Mouse (Mus musculus): ENCODE results near the gene Zfp28. TPM values are rescaled to one million over a fixed set of nuclear protein-coding genes. Genes with fewer than 3 reads are reported as not detected.
A peak's percentile ranks its signal among the peaks of the same experiment; 100 is the strongest.
"Not testable (repeated sequence)": the region's sequence is repeated elsewhere in the genome, so short reads cannot be mapped to it uniquely, and the experiment has no call there.

The Zfp28 gene
- polyA plus RNA-seq, 1 experiment, result 8.1 TPM

- Histone ChIP-seq H3K27ac (ENCODE audit: insufficient read depth, low read length) (no peak within 1 kb of the TSS), H3K4me1 (ENCODE audit: control insufficient read depth, insufficient read depth, low read length) (no peaks in the 10 kb centered on the region; the same call in 1 of the 2 replicates), H3K4me3 (ENCODE audit: insufficient read depth, low read length) (peak within 1 kb of the TSS; percentile 49)
- TF ChIP-seq POLR2A (IDR thresholded peaks at IDR 0.05; ENCODE audit: extremely low read depth, insufficient read depth, low read length) (peak; percentile 73; the same call in 1 of the 2 replicates), CTCF (IDR thresholded peaks at IDR 0.05; ENCODE audit: extremely low read depth, insufficient read depth, low read length) (no peak)
These were observed 20.0 kb upstream of the Zfp28 start, which contains the start of gene Zfp78 for GRCm38 (mm10) chr7:6363047-6363488. TSS of gene Zfp78 (plus strand) at chr7:6363280.

- no peak for TF ChIP-seq POLR2A (IDR thresholded peaks at IDR 0.05; ENCODE audit: extremely low read depth, insufficient read depth, low read length)
- no peak for TF ChIP-seq CTCF (IDR thresholded peaks at IDR 0.05; ENCODE audit: extremely low read depth, insufficient read depth, low read length)
These were observed 18.3 kb upstream of the Zfp28 start for GRCm38 (mm10) chr7:6364761-6365160.

GRCm38 (mm10) chr7:6367185-6367584 is 15.9 kb upstream of the Zfp28 start:
- Histone ChIP-seq H3K4me1 (ENCODE audit: control insufficient read depth, insufficient read depth, low read length) (no peaks in the 10 kb centered on the region; the same call in 1 of the 2 replicates), H3K27ac (ENCODE audit: insufficient read depth, low read length) (no peak overlapping the region), H3K4me3 (ENCODE audit: insufficient read depth, low read length) (no peak overlapping the region)
- TF ChIP-seq POLR2A (IDR thresholded peaks at IDR 0.05; ENCODE audit: extremely low read depth, insufficient read depth, low read length), result no peak
- no peak for TF ChIP-seq CTCF (IDR thresholded peaks at IDR 0.05; ENCODE audit: extremely low read depth, insufficient read depth, low read length)

More at GRCm38 (mm10) chr7:6364761-6365160, 18.3 kb upstream of the Zfp28 start:
- H3K4me1 ChIP-seq (ENCODE audit: control insufficient read depth, insufficient read depth, low read length), result no peaks in the 10 kb centered on the region; the same call in 1 of the 2 replicates
- no peak overlapping the region for H3K4me3 ChIP-seq (ENCODE audit: insufficient read depth, low read length)
- H3K27ac ChIP-seq (ENCODE audit: insufficient read depth, low read length), result no peak overlapping the region

- not testable (repeated sequence) for H3K27ac ChIP-seq (ENCODE audit: insufficient read depth, low read length)
These were observed 14.9 kb upstream of the Zfp28 start for GRCm38 (mm10) chr7:6368146-6368545.

GRCm38 (mm10) chr7:6369460-6369859 is 13.6 kb upstream of the Zfp28 start:
- TF ChIP-seq CTCF (IDR thresholded peaks at IDR 0.05; ENCODE audit: extremely low read depth, insufficient read depth, low read length) (no peak), POLR2A (IDR thresholded peaks at IDR 0.05; ENCODE audit: extremely low read depth, insufficient read depth, low read length) (no peak)
- no peaks in the 10 kb centered on the region for H3K4me1 ChIP-seq (ENCODE audit: control insufficient read depth, insufficient read depth, low read length)

More at GRCm38 (mm10) chr7:6368146-6368545, 14.9 kb upstream of the Zfp28 start:
- H3K4me1 ChIP-seq (ENCODE audit: control insufficient read depth, insufficient read depth, low read length); H3K4me3 ChIP-seq (ENCODE audit: insufficient read depth, low read length): not testable (repeated sequence)

GRCm38 (mm10) chr7:6372993-6373392 is 10.1 kb upstream of the Zfp28 start:
- Histone ChIP-seq H3K27ac (ENCODE audit: insufficient read depth, low read length) (no peak overlapping the region), H3K4me3 (ENCODE audit: insufficient read depth, low read length) (no peak overlapping the region), H3K4me1 (ENCODE audit: control insufficient read depth, insufficient read depth, low read length) (no peaks in the 10 kb centered on the region)
- TF ChIP-seq CTCF (IDR thresholded peaks at IDR 0.05; ENCODE audit: extremely low read depth, insufficient read depth, low read length) (no peak), POLR2A (IDR thresholded peaks at IDR 0.05; ENCODE audit: extremely low read depth, insufficient read depth, low read length) (no peak)

More at GRCm38 (mm10) chr7:6369460-6369859, 13.6 kb upstream of the Zfp28 start:
- Histone ChIP-seq H3K4me3 (ENCODE audit: insufficient read depth, low read length) (no peak overlapping the region), H3K27ac (ENCODE audit: insufficient read depth, low read length) (no peak overlapping the region)

GRCm38 (mm10) chr7:6378441-6378840 is 4.7 kb upstream of the Zfp28 start:
- no peak overlapping the region for H3K4me3 ChIP-seq (ENCODE audit: insufficient read depth, low read length)
- no peak for TF ChIP-seq POLR2A (IDR thresholded peaks at IDR 0.05; ENCODE audit: extremely low read depth, insufficient read depth, low read length)
- TF ChIP-seq CTCF (IDR thresholded peaks at IDR 0.05; ENCODE audit: extremely low read depth, insufficient read depth, low read length), result no peak
- H3K27ac ChIP-seq (ENCODE audit: insufficient read depth, low read length), result no peak overlapping the region

GRCm38 (mm10) chr7:6381431-6381830 is 1.7 kb upstream of the Zfp28 start:
- TF ChIP-seq POLR2A (IDR thresholded peaks at IDR 0.05; ENCODE audit: extremely low read depth, insufficient read depth, low read length), result no peak
- H3K4me1 ChIP-seq (ENCODE audit: control insufficient read depth, insufficient read depth, low read length), result peaks cover 5% of the 10 kb centered on the region; the same call in 1 of the 2 replicates
- no peak overlapping the region for H3K27ac ChIP-seq (ENCODE audit: insufficient read depth, low read length)
- no peak overlapping the region for H3K4me3 ChIP-seq (ENCODE audit: insufficient read depth, low read length)

More at GRCm38 (mm10) chr7:6378441-6378840, 4.7 kb upstream of the Zfp28 start:
- H3K4me1 ChIP-seq (ENCODE audit: control insufficient read depth, insufficient read depth, low read length), result no peaks in the 10 kb centered on the region

- Histone ChIP-seq H3K4me1 (ENCODE audit: control insufficient read depth, insufficient read depth, low read length) (peaks cover 5% of the 10 kb centered on the region; the same call in 1 of the 2 replicates), H3K4me3 (ENCODE audit: insufficient read depth, low read length) (peak overlapping the region; percentile 85; the same call in 1 of the 2 replicates), H3K27ac (ENCODE audit: insufficient read depth, low read length) (no peak overlapping the region)
- no peak for TF ChIP-seq CTCF (IDR thresholded peaks at IDR 0.05; ENCODE audit: extremely low read depth, insufficient read depth, low read length)
These were observed 916 bp downstream of the Zfp28 start for GRCm38 (mm10) chr7:6384011-6384410.

- TF ChIP-seq CTCF (IDR thresholded peaks at IDR 0.05; ENCODE audit: extremely low read depth, insufficient read depth, low read length) (no peak), POLR2A (IDR thresholded peaks at IDR 0.05; ENCODE audit: extremely low read depth, insufficient read depth, low read length) (no peak)
- H3K4me3 ChIP-seq (ENCODE audit: insufficient read depth, low read length), result no peak overlapping the region
- peaks cover 5% of the 10 kb centered on the region; the same call in 1 of the 2 replicates for H3K4me1 ChIP-seq (ENCODE audit: control insufficient read depth, insufficient read depth, low read length)
- no peak overlapping the region for H3K27ac ChIP-seq (ENCODE audit: insufficient read depth, low read length)
These were observed 3.9 kb downstream of the Zfp28 start for GRCm38 (mm10) chr7:6386995-6387394.

Measured in cortical plate, adult 2 months (tissue).